Mouse (Mus musculus): ENCODE data around the gene Apod. TPM values are rescaled to one million over a fixed set of nuclear protein-coding genes. Genes with fewer than 3 reads are reported as not detected.

Gene Apod
- polyA plus RNA-seq, 1 experiment from 2014 or later: 1.0 TPM

- Histone ChIP-seq H3K27ac (replicated peaks) (peak overlapping the region; percentile 85), H3K4me1 (replicated peaks; ENCODE audit: control insufficient read depth, insufficient read depth) (no peaks in the 10 kb centered on the region), H3K36me3 (ENCODE audit: control insufficient read depth, insufficient read depth, low read length) (no peaks in the 10 kb centered on the region), H3K4me2 (replicated peaks; ENCODE audit: low read depth) (no peak overlapping the region), H3K9ac (ENCODE audit: low read length) (0 out of 2 replicates have a peak overlapping the region, but pooled peaks have one; percentile 23), H3K4me3 (ENCODE audit: low read depth, low read length) (no peak overlapping the region), H3K27me3 (ENCODE audit: control insufficient read depth, insufficient read depth, low read length) (no peaks in the 10 kb centered on the region), H3K9me3 (ENCODE audit: control insufficient read depth, low read length) (no peaks in the 10 kb centered on the region)
- WGBS: 62% methylated on average over 7 of the region's 7 CpGs
- no peak for DNase-seq (ENCODE audit: low spot score)
- no peak for TF ChIP-seq CTCF (IDR thresholded peaks at IDR 0.05; ENCODE audit: low read depth)
- TF ChIP-seq EP300 (optimal IDR thresholded peaks at IDR 0.05): no peak
- ATAC-seq (ENCODE audit: low FRiP score, low TSS enrichment): no peak
Observed at GRCm38 (mm10) chr16:31276962-31277361, 37.6 kb downstream of the Apod start.

DNA sequence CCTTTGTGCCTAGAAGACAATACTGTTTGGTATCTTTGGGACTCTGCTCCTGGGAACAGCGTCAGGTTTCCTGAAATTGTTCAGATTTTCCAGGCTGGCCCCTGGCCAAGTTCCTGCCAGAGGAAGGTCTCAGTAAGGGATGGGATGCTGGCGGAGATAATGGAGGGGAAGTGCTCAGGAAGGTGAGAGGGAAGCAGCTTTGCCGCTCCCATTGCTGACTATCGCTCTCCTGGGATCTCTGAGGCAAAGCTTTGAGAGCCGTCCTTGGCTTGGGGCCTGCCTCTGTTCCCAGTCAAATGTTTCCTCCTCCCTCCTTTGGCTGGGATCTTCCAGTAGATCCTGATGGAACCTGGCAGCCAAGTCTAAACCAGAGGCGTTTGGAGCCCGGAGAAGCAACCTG, 38.1 kb downstream of the Apod start:
- no peak overlapping the region for H3K4me2 ChIP-seq (replicated peaks; ENCODE audit: low read depth)

DNA sequence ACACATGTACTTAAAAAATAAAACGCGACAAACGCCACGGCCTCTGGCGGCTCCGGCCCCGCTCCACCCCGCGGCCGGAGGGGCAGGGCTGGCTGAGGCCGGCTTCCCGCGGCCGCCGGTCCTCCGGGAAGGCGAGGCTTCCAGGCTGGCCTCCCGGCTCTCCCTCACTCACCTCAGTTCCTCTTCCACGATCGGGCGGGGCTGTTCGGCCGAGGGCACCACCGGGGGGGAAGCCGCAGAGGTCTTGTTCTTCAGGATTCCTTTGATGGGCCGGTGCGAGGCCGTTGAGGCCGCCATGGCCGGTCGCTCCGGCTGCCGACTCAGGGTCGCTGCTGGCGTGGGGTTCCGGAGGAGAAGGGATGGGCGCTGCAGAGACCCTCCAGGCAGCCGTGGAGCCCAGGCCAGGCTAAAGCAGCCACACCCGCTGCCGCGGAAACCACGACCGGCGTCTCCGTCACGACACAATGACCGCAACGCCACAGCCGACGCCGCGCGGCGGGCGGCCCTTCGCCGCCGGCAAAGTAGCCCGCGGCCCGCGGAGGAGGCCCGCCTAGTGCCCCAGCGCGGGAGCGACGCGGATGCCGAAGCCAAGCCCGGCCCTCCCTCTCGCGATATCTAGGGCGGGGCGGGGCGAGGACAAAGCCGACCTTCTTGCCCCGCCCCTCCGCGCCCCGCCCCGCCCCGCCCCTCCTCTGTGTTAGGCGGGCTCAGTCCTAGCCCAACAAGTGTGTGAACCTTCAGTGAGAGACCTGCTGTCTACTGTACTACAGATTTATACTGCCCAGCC, 39.7 kb downstream of the Apod start, which contains the start of gene Ppp1r2:
Gene Ppp1r2, minus strand, starts transcription at position 604 of the 787 bp plus-strand sequence.
- Histone ChIP-seq H3K4me1 (replicated peaks; ENCODE audit: control insufficient read depth, insufficient read depth) (no peaks in the 10 kb centered on the region), H3K4me3 (ENCODE audit: low read depth, low read length) (peak within 1 kb of the TSS; percentile 87), H3K9ac (ENCODE audit: low read length) (peak within 1 kb of the TSS; percentile 96), H3K27ac (replicated peaks) (peak within 1 kb of the TSS; percentile 94), H3K27me3 (ENCODE audit: control insufficient read depth, insufficient read depth, low read length) (no peaks in the 10 kb centered on the region), H3K9me3 (ENCODE audit: control insufficient read depth, low read length) (no peaks in the 10 kb centered on the region), H3K4me2 (replicated peaks; ENCODE audit: low read depth) (peak within 1 kb of the TSS; percentile 58), H3K36me3 (ENCODE audit: control insufficient read depth, insufficient read depth, low read length) (no peaks in the 10 kb centered on the region)
- DNase-seq (ENCODE audit: low spot score) (peak; percentile 96), ATAC-seq (ENCODE audit: low FRiP score, low TSS enrichment) (peak; percentile 97)
- WGBS: under 1% methylated on average over 79 of the region's 83 CpGs
- TF ChIP-seq EP300 (optimal IDR thresholded peaks at IDR 0.05) (peak; percentile 16), CTCF (IDR thresholded peaks at IDR 0.05; ENCODE audit: low read depth) (peak; percentile 16; the same call in 1 of the 2 replicates)

More for the DNA sequence above, 38.1 kb downstream of the Apod start:
- H3K27me3 ChIP-seq (ENCODE audit: control insufficient read depth, insufficient read depth, low read length): no peaks in the 10 kb centered on the region
- 45% methylated on average over 7 of the region's 7 CpGs for WGBS
- H3K27ac ChIP-seq (replicated peaks): peak overlapping the region; percentile 85
- no peak overlapping the region for H3K4me3 ChIP-seq (ENCODE audit: low read depth, low read length)
- DNase-seq (ENCODE audit: low spot score) (peak; percentile 18), ATAC-seq (ENCODE audit: low FRiP score, low TSS enrichment) (no peak)
- H3K36me3 ChIP-seq (ENCODE audit: control insufficient read depth, insufficient read depth, low read length): no peaks in the 10 kb centered on the region
- TF ChIP-seq EP300 (optimal IDR thresholded peaks at IDR 0.05) (no peak), CTCF (IDR thresholded peaks at IDR 0.05; ENCODE audit: low read depth) (no peak)
- 0 out of 2 replicates have a peak overlapping the region, but pooled peaks have one; percentile 23 for H3K9ac ChIP-seq (ENCODE audit: low read length)
- no peaks in the 10 kb centered on the region for H3K9me3 ChIP-seq (ENCODE audit: control insufficient read depth, low read length)
- H3K4me1 ChIP-seq (replicated peaks; ENCODE audit: control insufficient read depth, insufficient read depth): no peaks in the 10 kb centered on the region

- TF ChIP-seq EP300 (optimal IDR thresholded peaks at IDR 0.05) (no peak), CTCF (IDR thresholded peaks at IDR 0.05; ENCODE audit: low read depth) (no peak)
- H3K9me3 ChIP-seq (ENCODE audit: control insufficient read depth, low read length): no peaks in the 10 kb centered on the region
- ATAC-seq (ENCODE audit: low FRiP score, low TSS enrichment) (no peak), DNase-seq (ENCODE audit: low spot score) (no peak)
- no peaks in the 10 kb centered on the region for H3K27me3 ChIP-seq (ENCODE audit: control insufficient read depth, insufficient read depth, low read length)
- no peaks in the 10 kb centered on the region for H3K36me3 ChIP-seq (ENCODE audit: control insufficient read depth, insufficient read depth, low read length)
- peak overlapping the region; percentile 58 for H3K4me2 ChIP-seq (replicated peaks; ENCODE audit: low read depth)
- peak overlapping the region; percentile 87 for H3K4me3 ChIP-seq (ENCODE audit: low read depth, low read length)
- WGBS: under 1% methylated on average over 6 of the region's 6 CpGs
- no peaks in the 10 kb centered on the region for H3K4me1 ChIP-seq (replicated peaks; ENCODE audit: control insufficient read depth, insufficient read depth)
- peak overlapping the region; percentile 96 for H3K9ac ChIP-seq (ENCODE audit: low read length)
- no peak overlapping the region; the same call in 1 of the 2 replicates for H3K27ac ChIP-seq (replicated peaks)
Observed at GRCm38 (mm10) chr16:31274084-31274483, 40.5 kb downstream of the Apod start.

DNA sequence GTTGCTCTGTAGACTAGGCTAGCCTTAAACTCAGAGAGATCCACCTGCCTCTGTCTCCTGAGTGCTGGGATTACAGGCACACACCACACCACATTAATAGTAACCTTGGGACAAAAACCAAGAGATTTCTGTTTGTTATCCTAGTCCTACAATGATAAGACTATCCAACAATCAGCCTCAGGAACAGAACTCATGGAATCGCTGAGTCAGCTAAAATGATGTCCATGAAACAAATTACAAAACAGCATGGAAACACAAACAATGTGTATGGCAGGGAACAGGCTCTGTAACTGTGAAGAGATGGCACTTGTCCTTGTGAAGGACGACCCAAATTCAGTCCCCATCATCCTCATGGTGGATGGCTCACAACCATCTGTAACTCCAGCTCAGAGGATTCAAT, 47.9 kb downstream of the Apod start:
- WGBS: 99% methylated on average over 2 of the region's 2 CpGs
- Histone ChIP-seq H3K4me1 (replicated peaks; ENCODE audit: control insufficient read depth, insufficient read depth) (no peaks in the 10 kb centered on the region), H3K9me3 (ENCODE audit: control insufficient read depth, low read length) (no peaks in the 10 kb centered on the region), H3K4me3 (ENCODE audit: low read depth, low read length) (no peak overlapping the region), H3K36me3 (ENCODE audit: control insufficient read depth, insufficient read depth, low read length) (no peaks in the 10 kb centered on the region), H3K4me2 (replicated peaks; ENCODE audit: low read depth) (no peak overlapping the region), H3K27me3 (ENCODE audit: control insufficient read depth, insufficient read depth, low read length) (no peaks in the 10 kb centered on the region), H3K9ac (ENCODE audit: low read length) (no peak overlapping the region), H3K27ac (replicated peaks) (no peak overlapping the region)
- no peak for ATAC-seq (ENCODE audit: low FRiP score, low TSS enrichment)
- no peak for DNase-seq (ENCODE audit: low spot score)
- TF ChIP-seq CTCF (IDR thresholded peaks at IDR 0.05; ENCODE audit: low read depth): no peak
- no peak for TF ChIP-seq EP300 (optimal IDR thresholded peaks at IDR 0.05)

GRCm38 (mm10) chr16:31256151-31256550, 58.5 kb downstream of the Apod start:
- H3K9me3 ChIP-seq (ENCODE audit: control insufficient read depth, low read length): no peaks in the 10 kb centered on the region
- no peak for ATAC-seq (ENCODE audit: low FRiP score, low TSS enrichment)
- peaks cover 16% of the 10 kb centered on the region for H3K36me3 ChIP-seq (ENCODE audit: control insufficient read depth, insufficient read depth, low read length)
- WGBS: 77% methylated on average over 2 of the region's 2 CpGs
- no peak overlapping the region for H3K9ac ChIP-seq (ENCODE audit: low read length)
- H3K27me3 ChIP-seq (ENCODE audit: control insufficient read depth, insufficient read depth, low read length): no peaks in the 10 kb centered on the region
- H3K4me2 ChIP-seq (replicated peaks; ENCODE audit: low read depth): no peak overlapping the region
- no peak for TF ChIP-seq EP300 (optimal IDR thresholded peaks at IDR 0.05)
- no peak for TF ChIP-seq CTCF (IDR thresholded peaks at IDR 0.05; ENCODE audit: low read depth)
- H3K27ac ChIP-seq (replicated peaks): no peak overlapping the region
- no peak for DNase-seq (ENCODE audit: low spot score)
- no peaks in the 10 kb centered on the region for H3K4me1 ChIP-seq (replicated peaks; ENCODE audit: control insufficient read depth, insufficient read depth)
- no peak overlapping the region for H3K4me3 ChIP-seq (ENCODE audit: low read depth, low read length)

All from stomach, postnatal 0 days (tissue).